Mouse (Mus musculus) adrenal gland, adult 8-10 months (tissue): Measurements from ENCODE around the gene Olfr1231. TPM values are rescaled to one million over a fixed set of nuclear protein-coding genes. Genes with fewer than 3 reads are reported as not detected.

ENCODE experiments used
- DNase-seq: peaks from one replicate; pipeline ENCODE4 v3.0.0; 2022
- total RNA-seq, 4 experiments: library from RNA; stranded (reverse); gene quantifications; 2 replicates each; pipeline ENCODE4 v1.2.4; 2022

Olfr1231 gene
- not detected for total RNA-seq

- DNase-seq, result no peak
Observed at GRCm38 (mm10) chr2:89306974-89307373, at the start of gene Olfr1231. Olfr1231 (minus strand) TSS chr2:89307074.

GRCm38 (mm10) chr2:89342298-89342697 is 35.4 kb upstream of the Olfr1231 start, which contains the start of gene Olfr1233:
Olfr1233 (minus strand) TSS chr2:89342398.
- DNase-seq, result no peak

- no peak for DNase-seq
Observed at GRCm38 (mm10) chr2:89329575-89329974, 22.7 kb upstream of the Olfr1231 start, which contains the start of gene Olfr1232. Olfr1232 (minus strand) TSS chr2:89329675.

GRCm38 (mm10) chr2:89297168-89297567 is 9.7 kb downstream of the Olfr1231 start, which contains the start of gene Olfr1230:
Olfr1230 (minus strand) TSS chr2:89297268.
- no peak for DNase-seq

GRCm38 (mm10) chr2:89287914-89288313 is 19.0 kb downstream of the Olfr1231 start, which contains the start of gene Olfr1229:
Olfr1229 (minus strand) TSS chr2:89288014.
- no peak for DNase-seq

- DNase-seq, result no peak
Observed at GRCm38 (mm10) chr2:89253962-89254361, 52.9 kb downstream of the Olfr1231 start, which contains the start of gene Olfr1228. Olfr1228 (minus strand) TSS chr2:89254062.

Other genes with a start within 250 kb of the Olfr1231 start
- gene Olfr1218, start 245.9 kb downstream of the Olfr1231 start, total RNA-seq, result not detected
- gene Olfr1219, start 223.6 kb downstream of the Olfr1231 start, total RNA-seq, result not detected
- not detected for gene Olfr1220, start 200.2 kb downstream of the Olfr1231 start, total RNA-seq
- gene Olfr1221, start 189.8 kb downstream of the Olfr1231 start, total RNA-seq, result not detected
- not detected for gene Olfr1222, start 174.0 kb downstream of the Olfr1231 start, total RNA-seq
- gene Olfr1223, start 155.5 kb downstream of the Olfr1231 start, total RNA-seq, result not detected
- gene Olfr1224-ps1, start 143.0 kb downstream of the Olfr1231 start, total RNA-seq, result not detected
- gene Olfr1225, start 132.4 kb downstream of the Olfr1231 start, total RNA-seq, result not detected
- not detected for gene Olfr1226, start 107.0 kb downstream of the Olfr1231 start, total RNA-seq
- not detected for gene Olfr1228, start 53.0 kb downstream of the Olfr1231 start, total RNA-seq
- not detected for gene Olfr1229, start 19.1 kb downstream of the Olfr1231 start, total RNA-seq
- not detected for gene Olfr1230, start 9.8 kb downstream of the Olfr1231 start, total RNA-seq
- not detected for gene Olfr1232, start 22.6 kb upstream of the Olfr1231 start, total RNA-seq
- gene Olfr1233, start 35.3 kb upstream of the Olfr1231 start, total RNA-seq, result not detected
- gene Olfr1234, start 57.8 kb upstream of the Olfr1231 start, total RNA-seq, result not detected
- not detected for gene Olfr1238, start 102.6 kb upstream of the Olfr1231 start, total RNA-seq
- not detected for gene Olfr1239, start 113.3 kb upstream of the Olfr1231 start, total RNA-seq
- not detected for gene Olfr1240, start 135.9 kb upstream of the Olfr1231 start, total RNA-seq
- not detected for gene Olfr1241, start 180.1 kb upstream of the Olfr1231 start, total RNA-seq
- not detected for gene Olfr1242, start 191.3 kb upstream of the Olfr1231 start, total RNA-seq
- not detected for gene Olfr1243, start 224.4 kb upstream of the Olfr1231 start, total RNA-seq